Mouse (Mus musculus): ENCODE data around the gene Ebf1.

DNA sequence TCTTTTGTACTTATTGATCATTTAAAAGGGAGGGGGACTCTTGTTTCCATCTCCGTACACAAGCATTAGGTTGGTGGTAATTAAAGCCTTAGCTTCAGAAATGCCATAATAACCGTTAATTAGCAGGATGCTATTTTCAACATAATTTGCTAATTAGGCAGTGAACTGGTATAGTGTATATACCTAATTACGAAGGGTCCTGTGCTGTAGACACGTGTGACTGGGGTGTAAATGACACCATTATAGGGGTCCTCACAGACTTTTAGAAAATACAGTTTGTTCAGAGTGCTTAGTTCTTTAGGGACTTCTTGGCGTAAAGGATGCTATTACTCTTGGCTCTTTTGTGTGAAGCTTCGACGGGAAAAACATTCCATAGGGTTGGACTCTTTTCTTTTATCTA lies 167.9 kb downstream of the Ebf1 start:
- TF ChIP-seq CTCF (IDR thresholded peaks at IDR 0.05) (no peak), EP300 (IDR thresholded peaks at IDR 0.05) (no peak)
